Comparison of ENCODE assay signal across 18 mouse cellular contexts in the genomic region with DNA sequence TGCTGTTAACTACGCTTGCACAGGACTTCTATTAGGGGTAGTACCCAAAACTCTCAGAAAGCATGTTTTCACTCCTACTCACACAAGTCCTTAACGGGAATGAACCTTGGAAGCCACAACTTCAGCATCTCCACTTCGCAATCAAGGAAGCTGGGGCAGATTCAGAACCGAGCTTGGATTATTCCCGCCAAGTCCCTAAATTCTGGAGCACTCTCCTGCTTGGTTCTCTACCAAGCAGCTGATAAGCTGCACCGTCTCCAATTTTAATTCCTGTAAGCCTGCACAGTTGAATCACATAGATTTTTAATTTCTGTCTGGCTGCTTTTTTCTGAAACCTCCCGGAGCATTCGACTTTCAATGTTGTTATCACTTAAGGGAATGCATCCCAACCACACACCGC.
"Had no signal": no experiment of that assay in that cellular context is flagged by ENCODE, and none has a peak within 500 bp of the region (broad histone marks: within the 10 kb centered on the region; RNA-seq: fewer than 3 reads in every experiment).

No protein-coding gene starts in this region.

- H3K9me3 ChIP-seq: midbrain, embryonic 10.5 days; midbrain, embryonic 12.5 days; neural tube, embryonic 13.5 days; neural tube, embryonic 15.5 days had no signal

- H3K4me3 ChIP-seq: midbrain, embryonic 10.5 days; midbrain, embryonic 12.5 days; myocyte; neural tube, embryonic 13.5 days; neural tube, embryonic 15.5 days had no signal

- H3K27me3 ChIP-seq: midbrain, embryonic 12.5 days; neural tube, embryonic 13.5 days; neural tube, embryonic 15.5 days had no signal

- DNase-seq: lung, embryonic 14.5 days; lung, postnatal 10 days; lung, postnatal 4 days; midbrain, embryonic 14.5 days; retina, postnatal 1 day; right cerebral cortex, adult 18-20 months; right cerebral cortex, postnatal 25 days; right cerebral cortex, postnatal 4 days; spleen, adult 18-20 months; thymus, adult 18-20 months; thymus, postnatal 14 days; thymus, postnatal 36 days had no signal

- H3K9ac ChIP-seq: lung, embryonic 14.5 days; midbrain, embryonic 12.5 days; neural tube, embryonic 13.5 days; neural tube, embryonic 15.5 days had no signal

- H3K4me2 ChIP-seq: lung, embryonic 14.5 days; midbrain, embryonic 12.5 days; neural tube, embryonic 13.5 days; neural tube, embryonic 15.5 days had no signal

- ATAC-seq: midbrain, embryonic 16.5 days had no signal

- H3K36me3 ChIP-seq: midbrain, embryonic 10.5 days; midbrain, embryonic 12.5 days; neural tube, embryonic 13.5 days; neural tube, embryonic 15.5 days had no signal

- H3K4me1 ChIP-seq: midbrain, embryonic 12.5 days; neural tube, embryonic 13.5 days; neural tube, embryonic 15.5 days had no signal

- H3K27ac ChIP-seq: midbrain, embryonic 10.5 days; midbrain, embryonic 12.5 days; neural tube, embryonic 13.5 days; neural tube, embryonic 15.5 days had no signal
